Mouse (Mus musculus) cerebellum, postnatal 10 days (tissue): ENCODE measurements around the gene Slc12a6.

ENCODE experiments used
- DNase-seq, 2 experiments: peaks; one replicate each; pipeline ENCODE4 v3.0.0; 2021; ENCODE audit warnings: mixed read lengths in 2 of 2

Slc12a6 gene

DNA sequence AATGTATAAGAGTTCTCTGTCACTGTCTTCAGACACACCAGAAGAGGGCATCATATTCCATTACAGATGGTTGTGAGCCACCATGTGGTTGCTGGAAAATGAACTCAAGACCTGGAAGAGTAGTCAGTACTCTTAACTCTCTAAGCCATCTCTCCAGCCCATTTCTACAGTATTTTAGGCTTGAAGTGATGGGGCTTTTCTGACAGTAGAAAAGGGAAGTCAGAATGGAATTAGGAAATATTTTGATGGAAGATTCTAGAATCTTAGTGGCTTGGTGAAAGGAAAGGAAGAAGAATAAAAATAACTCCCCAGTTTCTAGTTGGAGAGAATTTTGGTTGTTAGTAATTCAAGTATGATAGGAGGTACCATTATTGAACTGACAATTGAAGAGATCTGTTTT lies 128.3 kb downstream of the Slc12a6 start:
- DNase-seq = no peak

GRCm38 (mm10) chr2:112396649-112397048 lies 131.0 kb downstream of the Slc12a6 start:
- DNase-seq = no peak

GRCm38 (mm10) chr2:112407030-112407429 lies 141.4 kb downstream of the Slc12a6 start:
- DNase-seq = no peak
